Mouse (Mus musculus) leukemia stem cell, adult 10-12 weeks (primary cell): ENCODE results near the gene Mrps17. TPM values are rescaled to one million over a fixed set of nuclear protein-coding genes. Genes with fewer than 3 reads are reported as not detected.

Experiments
- polyA plus RNA-seq: library from polyadenylated mRNA; stranded (reverse); fragments of >175 nt; gene quantifications from 2 replicates; pipeline ENCODE4 v1.2.3, GENCODE M21; 2012; ENCODE audit warnings: low replicate concordance

Gene Mrps17
- 6.7 and 12.7 TPM in 2 replicates for polyA plus RNA-seq

GRCm38 (mm10) chr5:129715326-129715861 lies at the start of gene Mrps17:
Gene Mrps17 (plus strand): TSS chr5:129715497.

GRCm38 (mm10) chr5:129670036-129670458 lies 45.2 kb upstream of the Mrps17 start, which contains the start of gene Zfp11:
Gene Zfp11 (minus strand): TSS chr5:129670099.

GRCm38 (mm10) chr5:129708412-129708811 lies 6.9 kb upstream of the Mrps17 start, which contains the start of gene Sept14:
Gene Sept14 (minus strand): TSS chr5:129708512.

GRCm38 (mm10) chr5:129724834-129725773 lies 9.8 kb downstream of the Mrps17 start, which contains the start of gene Nipsnap2:
Gene Nipsnap2 (plus strand): TSS chr5:129725063.

Other genes with a start within 250 kb of the Mrps17 start
- gene Sfswap, start 214.3 kb upstream of the Mrps17 start, polyA plus RNA-seq, result 84.9 and 111 TPM in 2 replicates
- 0.62 and 1.0 TPM in 2 replicates for gene Mmp17, start 131.3 kb upstream of the Mrps17 start, polyA plus RNA-seq
- gene Zfp11, start 45.4 kb upstream of the Mrps17 start, polyA plus RNA-seq, result 0.05 and 0.08 TPM in 2 replicates
- not detected in 2 replicates for gene Sept14, start 7.0 kb upstream of the Mrps17 start, polyA plus RNA-seq
- gene Nipsnap2, start 9.6 kb downstream of the Mrps17 start, polyA plus RNA-seq, result 7.2 and 9.7 TPM in 2 replicates
- 8.6 and 40.6 TPM in 2 replicates for gene Psph, start 72.0 kb downstream of the Mrps17 start, polyA plus RNA-seq
- gene Sumf2, start 131.5 kb downstream of the Mrps17 start, polyA plus RNA-seq, result 4.0 and 9.3 TPM in 2 replicates
- gene Chchd2, start 172.0 kb downstream of the Mrps17 start, polyA plus RNA-seq, result 543 and 642 TPM in 2 replicates
- gene Zbed5, start 180.2 kb downstream of the Mrps17 start, polyA plus RNA-seq, result 3.4 and 48.5 TPM in 2 replicates
- 0.10 TPM in 1 of 2 replicates, not detected in the other for gene Phkg1, start 183.1 kb downstream of the Mrps17 start, polyA plus RNA-seq
- gene Nupr1l, start 193.0 kb downstream of the Mrps17 start, polyA plus RNA-seq, result 1.7 TPM in 2 replicates
- 19.6 and 19.7 TPM in 2 replicates for gene Vkorc1l1, start 226.5 kb downstream of the Mrps17 start, polyA plus RNA-seq